Mouse (Mus musculus): ENCODE results near the gene Dcun1d2. TPM values are rescaled to one million over a fixed set of nuclear protein-coding genes. Genes with fewer than 3 reads are reported as not detected.
"Not testable (repeated sequence)": the region's sequence is repeated elsewhere in the genome, so short reads cannot be mapped to it uniquely, and the experiment has no call there.

Gene Dcun1d2
- 10 to 100 TPM; 72.0 to 72.2 TPM for total RNA-seq (2021)
- long read RNA-seq, experiment 1, transcript Dcun1d2-201 (7 exons, 2,748 nt), result major isoform, 27 of 58 reads
- long read RNA-seq, experiment 1, partial matches to known transcripts, result 20 of 58 reads
- long read RNA-seq, experiment 1, other reads (novel, unspliced or antisense), result 8 of 58 reads
- long read RNA-seq, experiment 2, transcript Dcun1d2-201 (7 exons, 2,748 nt), result major isoform, 52 of 88 reads
- long read RNA-seq, experiment 2, partial matches to known transcripts, result 23 of 88 reads
- long read RNA-seq, experiment 2, other reads (novel, unspliced or antisense), result 10 of 88 reads

GRCm38 (mm10) chr8:13287692-13288623 lies at the start of gene Dcun1d2, which contains the start of gene Tmco3:
Dcun1d2 (minus strand) TSS chr8:13288131.
Tmco3 (plus strand) TSS chr8:13288190.
- intact Hi-C loops (cut with DNase I), result no loop called here
- DNase-seq, result peak; percentile 92 to 95

GRCm38 (mm10) chr8:13337678-13338077 lies 49.7 kb upstream of the Dcun1d2 start:
- no peak for DNase-seq
- intact Hi-C loops (cut with DNase I), result no loop called here

- DNase-seq; intact Hi-C loops (cut with DNase I): not testable (repeated sequence)
Measured at GRCm38 (mm10) chr8:13337245-13337644, 49.3 kb upstream of the Dcun1d2 start.

GRCm38 (mm10) chr8:13334671-13335070 lies 46.7 kb upstream of the Dcun1d2 start:
- intact Hi-C loops (cut with DNase I), result no loop called here
- no peak for DNase-seq

- intact Hi-C loops (cut with DNase I), result no loop called here
- no peak for DNase-seq
Measured at GRCm38 (mm10) chr8:13326598-13326997, 38.7 kb upstream of the Dcun1d2 start.

- no peak for DNase-seq
- intact Hi-C loops (cut with DNase I), result no loop called here
Measured at GRCm38 (mm10) chr8:13316671-13317070, 28.7 kb upstream of the Dcun1d2 start.

- intact Hi-C loops (cut with DNase I), result no loop called here
- no peak for DNase-seq
Measured at GRCm38 (mm10) chr8:13314922-13315321, 27.0 kb upstream of the Dcun1d2 start.

- intact Hi-C loops (cut with DNase I), result no loop called here
- no peak for DNase-seq
Measured at GRCm38 (mm10) chr8:13306916-13307315, 19.0 kb upstream of the Dcun1d2 start.

- intact Hi-C loops (cut with DNase I), result no loop called here
- DNase-seq, result no peak
Measured at GRCm38 (mm10) chr8:13306309-13306909, 18.5 kb upstream of the Dcun1d2 start.

GRCm38 (mm10) chr8:13305884-13306283 lies 18.0 kb upstream of the Dcun1d2 start:
- no peak for DNase-seq
- intact Hi-C loops (cut with DNase I), result no loop called here

GRCm38 (mm10) chr8:13305459-13305858 lies 17.5 kb upstream of the Dcun1d2 start:
- intact Hi-C loops (cut with DNase I), result no loop called here
- no peak for DNase-seq

- intact Hi-C loops (cut with DNase I), result no loop called here
- no peak for DNase-seq
Measured at GRCm38 (mm10) chr8:13301036-13301435, 13.1 kb upstream of the Dcun1d2 start.

GRCm38 (mm10) chr8:13299571-13299970 lies 11.6 kb upstream of the Dcun1d2 start:
- intact Hi-C loops (cut with DNase I), result loop anchor here (10.0 kb wide), 1 partner anchor 405 kb away; no protein-coding TSS in a partner anchor
- DNase-seq, result no peak

- DNase-seq, result no peak
- intact Hi-C loops (cut with DNase I), result loop anchor here (5.0 to 10.0 kb wide), 2 partner anchors 317 to 399 kb away; no protein-coding TSS in a partner anchor
Measured at GRCm38 (mm10) chr8:13293677-13294470, 5.9 kb upstream of the Dcun1d2 start.

GRCm38 (mm10) chr8:13292364-13292763 lies 4.4 kb upstream of the Dcun1d2 start:
- intact Hi-C loops (cut with DNase I), result loop anchor here (5.0 to 10.0 kb wide), 2 partner anchors 315 to 398 kb away; no protein-coding TSS in a partner anchor
- DNase-seq, result peak; percentile 65 to 66

- intact Hi-C loops (cut with DNase I), result no loop called here
- DNase-seq, result no peak
Measured at GRCm38 (mm10) chr8:13288646-13289045, 715 bp upstream of the Dcun1d2 start.

GRCm38 (mm10) chr8:13287304-13287691 lies 633 bp downstream of the Dcun1d2 start:
- intact Hi-C loops (cut with DNase I), result no loop called here

GRCm38 (mm10) chr8:13283200-13283599 lies 4.7 kb downstream of the Dcun1d2 start:
- DNase-seq, result no peak
- intact Hi-C loops (cut with DNase I), result no loop called here

More at GRCm38 (mm10) chr8:13287304-13287691, 633 bp downstream of the Dcun1d2 start:
- peak; percentile 85 to 86 for DNase-seq

- intact Hi-C loops (cut with DNase I), result no loop called here
Measured at GRCm38 (mm10) chr8:13276941-13277447, 10.9 kb downstream of the Dcun1d2 start.

GRCm38 (mm10) chr8:13272834-13273233 lies 15.1 kb downstream of the Dcun1d2 start:
- no peak for DNase-seq
- intact Hi-C loops (cut with DNase I), result no loop called here

More at GRCm38 (mm10) chr8:13276941-13277447, 10.9 kb downstream of the Dcun1d2 start:
- DNase-seq, result no peak

All from gastrocnemius, postnatal 36 days (tissue).